Mouse (Mus musculus): ENCODE measurements at regions not wholly inside any gene's neighbourhood (a gene's known extent, or its start where the extent isn't known, plus 50 kb on each side); places are given as distances from the start of the nearest gene placed in this dataset.
"Not testable (repeated sequence)": the region's sequence is repeated elsewhere in the genome, so short reads cannot be mapped to it uniquely, and the experiment has no call there.

DNA sequence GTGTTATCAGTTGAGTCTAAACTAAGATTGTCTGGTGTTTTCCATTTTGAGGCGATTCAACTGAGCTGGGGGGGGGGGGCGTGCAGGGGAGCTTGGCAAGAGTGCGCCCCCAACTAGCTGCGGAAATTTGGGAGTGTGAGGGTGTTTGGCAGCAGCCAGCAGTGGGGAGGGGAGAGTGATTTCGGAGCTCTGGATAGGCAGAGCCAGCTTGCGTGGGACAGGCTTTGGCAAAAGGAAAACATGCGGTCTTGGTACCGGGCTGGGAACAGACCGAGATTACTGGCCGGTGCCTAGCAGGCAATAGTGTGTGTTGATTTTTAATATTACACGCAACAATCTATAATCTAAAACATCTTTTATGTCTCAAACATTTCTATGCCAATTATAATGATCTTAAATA, 199.4 kb upstream of the Cdk6 start:
- DNase-seq = not testable (repeated sequence)

DNA sequence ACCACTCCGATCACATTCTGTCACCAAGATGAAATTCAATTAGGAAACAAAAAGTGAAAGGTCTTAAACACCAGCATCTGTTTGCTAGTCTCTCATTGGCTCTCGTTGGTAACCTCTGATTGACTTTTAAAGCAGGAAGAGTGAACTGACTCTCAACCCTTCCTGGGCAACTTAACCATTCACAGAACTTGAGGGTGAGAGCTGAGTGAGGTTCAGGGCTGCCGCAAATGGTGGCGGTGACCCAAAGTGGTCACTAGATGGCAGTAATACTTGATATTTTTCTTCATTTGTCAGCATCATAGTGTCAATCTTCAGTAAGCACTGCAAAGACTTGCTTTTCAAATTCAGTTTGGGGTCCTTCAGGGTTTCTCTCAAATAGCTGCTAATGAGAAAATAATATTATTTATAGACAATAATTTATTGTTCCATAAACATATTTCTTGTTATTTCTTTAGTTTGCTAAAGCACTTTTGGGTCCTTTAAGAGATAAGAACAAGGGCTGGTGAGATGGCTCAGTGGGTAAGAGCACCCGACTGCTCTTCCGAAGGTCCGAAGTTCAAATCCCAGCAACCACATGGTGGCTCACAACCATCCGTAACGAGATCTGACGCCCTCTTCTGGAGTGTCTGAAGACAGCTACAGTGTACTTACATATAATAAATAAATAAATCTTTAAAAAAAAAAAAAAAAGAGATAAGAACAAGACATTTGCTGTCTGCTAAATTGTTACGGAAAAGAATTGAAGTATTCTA, 194.6 kb upstream of the Cdk6 start:
- peak; percentile 43 to 45 for DNase-seq

DNA sequence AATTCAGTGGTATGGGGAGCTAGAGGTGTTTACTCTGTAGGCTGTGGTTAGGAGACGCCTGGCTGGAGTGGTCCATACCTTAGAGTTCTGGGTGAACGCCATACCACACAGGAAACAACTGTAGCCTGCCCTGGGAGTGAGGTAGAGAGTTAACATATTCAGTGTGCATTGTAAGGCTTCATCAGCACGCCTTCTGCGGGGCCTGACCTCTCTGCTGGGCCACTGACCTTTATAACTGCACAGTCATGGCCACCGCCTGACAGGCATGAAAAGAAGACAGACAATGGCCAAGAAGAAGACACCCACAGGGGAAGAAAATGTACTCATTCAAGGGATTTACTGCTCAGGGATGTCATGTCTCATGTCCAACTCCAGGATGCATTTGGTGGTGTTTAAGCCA, 191.4 kb upstream of the Cdk6 start:
- DNase-seq = not testable (repeated sequence)

DNA sequence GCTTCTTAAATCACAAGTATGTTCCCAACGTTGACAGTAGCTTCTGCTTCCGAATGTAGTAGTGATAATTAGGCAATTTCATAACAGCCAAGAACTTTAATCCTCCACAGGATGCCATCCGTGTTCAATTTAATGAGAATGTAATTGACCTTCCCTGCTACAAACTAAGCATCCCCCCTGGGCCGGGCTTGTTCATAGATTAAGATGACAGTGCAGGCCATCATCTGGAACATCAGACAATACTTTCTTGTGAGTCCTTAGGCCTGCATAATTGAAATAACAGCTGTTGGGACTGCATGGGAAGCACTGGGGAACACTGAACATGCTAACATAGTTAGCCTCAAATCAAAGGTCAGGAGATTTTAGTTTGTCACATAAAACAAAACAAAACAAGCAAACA, 190.5 kb upstream of the Cdk6 start:
- not testable (repeated sequence) for DNase-seq

DNA sequence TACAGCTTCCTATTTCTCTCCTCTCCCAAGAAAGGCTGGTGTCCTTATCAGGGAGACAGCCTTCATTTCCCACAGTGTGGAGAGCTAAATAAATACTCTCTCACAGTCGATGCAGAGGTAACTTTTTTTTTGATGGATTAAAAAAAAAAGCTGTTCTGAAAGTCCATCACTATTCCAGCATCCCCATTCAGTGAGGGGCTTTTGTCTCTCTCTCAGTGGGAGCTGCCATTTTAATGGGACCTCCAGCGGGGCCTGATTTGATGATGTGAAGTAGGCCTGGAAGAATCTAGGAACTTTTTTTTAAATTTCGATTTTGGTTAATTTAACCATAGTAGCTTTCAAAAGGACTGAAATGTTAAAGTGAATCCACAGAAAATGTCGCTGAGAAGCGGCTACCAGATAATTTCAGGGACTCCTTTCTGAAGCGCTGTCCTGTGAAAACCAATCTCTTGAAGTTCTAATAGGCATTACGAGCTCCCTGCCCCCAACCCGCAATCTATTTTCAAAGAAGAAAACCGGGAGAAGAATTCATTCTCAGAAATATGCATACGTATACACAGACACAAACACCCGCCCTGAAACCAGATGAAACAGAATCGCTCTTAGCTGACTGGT, 189.6 kb upstream of the Cdk6 start:
- not testable (repeated sequence) for DNase-seq

DNA sequence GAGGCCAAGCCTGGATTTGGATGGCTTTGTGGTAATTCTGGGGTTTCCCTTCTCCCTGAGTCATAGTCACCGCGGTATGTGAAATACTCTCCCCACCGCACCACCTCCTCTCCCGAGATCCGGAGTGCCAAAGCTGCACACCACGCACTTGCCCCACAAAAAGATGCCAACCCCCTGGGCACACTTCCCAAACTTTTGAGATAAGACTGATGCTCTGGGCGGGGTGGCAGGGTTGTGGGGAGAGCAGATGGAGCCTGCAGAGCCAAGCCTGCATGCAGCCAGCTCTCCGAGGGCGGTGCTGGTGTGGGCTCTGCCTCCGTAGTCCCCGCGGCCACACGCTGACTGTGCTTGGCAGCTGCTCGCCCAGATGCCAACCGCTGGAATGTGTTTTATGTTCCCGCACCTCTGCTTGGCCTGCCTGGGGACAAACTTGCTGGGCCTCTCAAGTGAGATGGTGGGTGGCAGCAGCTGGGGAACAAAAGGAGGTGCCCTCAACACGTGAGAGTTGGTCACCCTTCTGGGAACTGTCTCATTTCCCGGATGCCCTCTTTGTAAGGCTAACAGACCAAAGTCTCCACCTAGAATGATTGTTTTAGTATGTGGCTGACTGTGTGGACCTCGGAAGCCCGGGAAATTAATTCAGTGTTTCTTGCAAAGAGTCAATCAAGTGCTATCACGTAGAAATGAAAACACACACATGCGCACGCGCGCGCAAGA, 189.0 kb upstream of the Cdk6 start:
- DNase-seq = peak; percentile 32 to 51

DNA sequence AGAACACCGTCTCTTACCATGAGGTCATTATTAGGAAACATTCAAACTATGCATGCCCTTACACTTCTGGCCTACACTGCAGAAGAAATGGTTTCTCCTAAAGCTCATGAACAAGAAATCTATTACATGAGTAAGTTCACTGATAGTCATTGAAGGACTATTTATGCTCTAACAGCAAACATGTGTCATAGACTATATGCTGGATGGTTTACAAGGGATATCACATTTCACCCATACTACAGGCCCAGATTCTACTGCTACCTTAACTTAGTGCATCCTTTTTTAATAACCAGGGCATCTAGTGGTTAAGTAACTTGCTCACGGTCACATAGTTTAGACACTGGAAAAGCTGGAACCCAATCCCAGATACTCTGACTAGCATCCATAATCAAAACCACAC, 175.8 kb upstream of the Cdk6 start:
- not testable (repeated sequence) for DNase-seq

DNA sequence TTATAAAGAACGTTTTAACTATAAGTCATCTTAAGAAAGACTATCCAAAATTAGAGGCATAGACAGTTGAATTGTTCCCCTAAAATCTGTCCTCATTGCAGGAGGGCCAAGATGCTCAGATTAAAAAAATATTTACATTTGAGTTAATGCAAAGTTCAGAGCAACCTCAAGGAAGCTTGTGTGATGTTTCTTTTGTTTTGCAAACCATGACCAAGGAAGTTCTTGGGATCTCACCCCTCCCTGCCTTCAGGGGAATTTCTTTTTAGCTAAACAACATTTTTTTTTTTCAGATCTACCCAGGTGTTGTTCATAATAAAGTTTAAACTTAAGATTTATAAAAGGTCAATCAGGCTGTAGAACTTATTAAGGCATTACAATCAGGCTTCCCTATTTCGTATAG, 174.8 kb upstream of the Cdk6 start:
- not testable (repeated sequence) for DNase-seq

DNA sequence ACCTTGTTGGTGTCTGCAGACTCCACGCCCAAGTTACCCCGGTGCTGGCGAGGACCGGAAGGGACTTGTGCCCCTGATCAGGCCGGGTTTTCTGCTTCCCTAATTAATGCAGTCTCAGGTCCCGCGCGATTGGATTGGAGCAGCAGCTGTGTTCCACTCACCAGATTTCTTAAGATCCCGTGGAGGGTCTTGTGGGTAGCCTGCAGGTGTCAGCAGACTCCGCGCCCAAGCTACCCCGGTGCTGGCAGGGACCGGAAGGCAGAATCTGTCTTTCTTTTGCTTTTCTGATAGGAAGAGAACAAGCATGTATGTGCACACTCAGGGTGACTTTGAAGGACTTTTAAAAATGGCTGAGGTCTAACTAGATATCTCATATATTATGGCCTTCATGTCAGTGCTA, 147.7 kb upstream of the Cdk6 start:
- DNase-seq = peak in 1 of 2 experiments; percentile 7

DNA sequence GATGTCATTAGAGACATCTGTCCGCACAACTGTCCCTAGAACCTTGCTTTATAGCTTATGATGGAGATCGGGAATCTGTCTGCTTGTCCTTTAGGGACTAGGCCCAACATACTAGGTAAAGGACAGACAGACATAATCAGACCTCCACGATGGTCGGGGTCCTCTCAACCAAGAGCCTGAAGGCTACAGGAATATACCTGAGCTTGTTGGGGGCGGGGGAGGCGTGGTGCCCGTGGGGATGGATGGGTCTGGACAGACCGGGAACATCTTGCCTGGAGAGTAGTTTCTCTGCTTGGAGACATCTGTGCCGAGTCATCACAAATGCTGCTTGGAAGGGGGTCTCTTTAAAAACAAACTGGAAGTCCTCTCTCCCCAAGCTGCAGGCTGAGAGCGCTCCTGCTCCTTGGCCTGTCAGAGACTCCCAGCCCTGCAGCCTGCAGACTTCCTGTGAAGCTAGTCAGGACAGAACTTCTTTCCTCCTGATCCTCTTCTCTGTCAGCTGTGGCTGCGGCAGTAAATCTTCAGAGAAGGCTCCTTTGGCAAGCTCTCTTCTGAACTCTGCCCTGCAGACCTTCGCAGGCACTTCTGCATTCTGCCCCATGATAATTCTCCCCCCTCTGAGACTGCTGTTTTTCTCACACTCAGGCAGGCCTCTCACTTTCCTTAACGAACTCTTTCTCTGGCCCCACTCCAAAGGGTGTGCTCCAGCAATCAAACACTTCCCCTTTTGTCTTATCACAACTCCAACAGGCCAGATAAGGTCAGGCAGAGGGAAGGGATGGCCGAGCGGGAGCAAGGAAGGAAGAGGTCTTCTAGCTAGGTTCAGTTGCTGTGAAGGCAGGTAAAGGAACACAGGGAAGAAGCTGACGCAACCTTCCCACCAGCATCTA, 143.1 kb upstream of the Cdk6 start:
- DNase-seq = peak; percentile 61 to 72

DNA sequence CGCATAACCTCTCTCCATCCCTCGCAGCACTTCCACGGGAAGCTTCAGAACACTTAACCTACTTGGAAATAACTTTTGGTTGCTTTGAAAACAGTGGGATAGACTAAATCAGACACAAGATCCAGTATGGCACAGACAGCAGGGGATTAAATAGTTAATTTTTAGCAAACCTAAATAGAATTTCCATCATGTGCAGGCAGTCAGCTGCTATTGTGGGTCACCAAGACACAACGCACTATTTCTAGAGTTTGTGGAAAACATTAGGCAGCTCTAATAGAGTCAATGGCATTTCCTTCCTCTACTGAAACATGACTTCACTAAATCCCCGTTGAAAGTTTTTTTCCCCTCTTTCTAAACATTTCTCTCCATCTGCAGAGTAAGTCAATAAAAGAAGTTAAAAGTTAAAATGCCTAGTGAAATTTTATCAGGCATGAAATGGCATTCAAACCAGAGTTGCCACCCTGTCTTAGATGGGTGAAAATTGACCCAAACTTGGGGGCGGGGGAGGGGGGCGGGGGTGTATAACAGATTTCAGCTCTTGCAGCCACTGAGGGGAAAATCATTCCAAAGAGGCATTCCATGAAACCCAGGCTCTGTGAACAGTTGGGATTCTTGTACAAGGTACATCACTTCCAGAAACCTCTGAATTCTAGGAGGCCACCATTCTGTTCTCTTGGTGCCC, 142.3 kb upstream of the Cdk6 start:
- DNase-seq = peak in 1 of 2 experiments; percentile 3

DNA sequence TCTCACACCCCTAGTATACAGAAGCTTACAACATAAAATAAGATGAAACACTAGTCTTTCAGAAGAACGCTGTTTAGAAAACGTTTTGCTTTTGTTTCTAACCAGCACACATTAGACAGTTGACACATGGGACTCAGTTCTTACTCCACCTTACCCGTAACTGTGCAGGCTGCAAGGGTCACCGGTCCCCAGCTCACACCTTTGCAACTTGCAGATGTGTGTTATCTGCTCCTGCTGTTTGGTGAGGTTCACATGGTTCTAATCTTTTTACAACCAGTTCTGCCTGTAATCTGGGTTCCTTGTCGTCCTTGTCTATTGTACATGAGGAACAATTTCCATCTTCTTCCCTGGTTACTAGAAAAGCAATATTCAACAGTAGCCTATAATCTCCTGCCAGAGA, 135.1 kb upstream of the Cdk6 start:
- not testable (repeated sequence) for DNase-seq

DNA sequence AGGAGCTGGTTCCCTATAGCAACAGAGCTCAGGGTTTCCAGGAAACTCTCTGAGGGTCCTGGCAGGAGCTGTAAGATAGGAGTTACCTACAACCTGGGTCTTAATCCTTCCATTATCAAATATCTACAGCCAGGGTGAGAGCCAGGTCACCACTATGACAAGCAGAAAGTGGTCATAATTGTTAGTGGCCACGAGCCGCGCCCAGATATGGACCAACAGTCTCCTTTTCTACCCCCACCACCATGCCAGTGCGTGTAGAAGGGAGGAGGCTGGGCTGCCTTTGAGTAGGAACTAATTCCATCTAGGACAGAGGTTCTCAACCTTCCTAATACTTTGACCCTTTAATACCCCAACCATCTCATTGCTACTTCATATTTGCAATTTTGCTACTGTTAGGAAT, 133.0 kb upstream of the Cdk6 start:
- DNase-seq = not testable (repeated sequence)

DNA sequence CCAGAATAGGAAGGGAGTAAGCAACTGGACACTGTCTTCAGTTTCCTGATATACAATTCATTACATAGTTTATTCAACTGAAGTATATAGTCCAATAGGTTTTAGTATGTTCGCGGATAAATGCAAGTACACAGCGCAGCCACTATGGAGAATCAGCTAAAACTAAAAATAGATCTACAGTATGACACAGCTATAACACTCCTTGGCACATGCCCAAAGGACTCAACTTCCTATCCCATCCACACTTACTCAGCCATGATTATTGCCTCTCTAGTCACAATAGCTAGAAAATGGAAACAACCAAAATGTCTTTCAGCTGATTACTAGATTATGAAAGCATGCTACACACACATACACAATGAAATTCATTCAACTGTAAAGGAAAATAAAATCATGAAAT, 130.0 kb upstream of the Cdk6 start:
- no peak for DNase-seq

DNA sequence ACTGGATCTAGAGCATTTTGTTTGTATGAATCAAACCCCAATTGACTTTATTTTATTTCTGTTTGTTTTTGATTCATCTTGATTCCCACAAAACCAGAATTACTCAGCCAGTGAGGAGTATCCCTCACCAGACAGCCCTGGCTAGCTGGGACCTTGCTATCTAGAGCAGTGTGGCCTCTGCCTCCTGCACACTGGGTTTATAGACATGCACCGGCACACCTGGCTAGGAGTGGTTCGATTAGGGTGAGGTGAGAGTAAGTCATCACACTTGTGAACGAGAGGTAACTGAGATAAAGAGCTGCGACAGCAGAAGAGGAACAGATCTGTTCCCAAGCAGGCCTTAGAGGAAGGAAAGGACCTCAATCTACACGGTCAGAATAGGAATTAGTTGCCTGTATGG, 125.2 kb upstream of the Cdk6 start:
- DNase-seq = no peak

DNA sequence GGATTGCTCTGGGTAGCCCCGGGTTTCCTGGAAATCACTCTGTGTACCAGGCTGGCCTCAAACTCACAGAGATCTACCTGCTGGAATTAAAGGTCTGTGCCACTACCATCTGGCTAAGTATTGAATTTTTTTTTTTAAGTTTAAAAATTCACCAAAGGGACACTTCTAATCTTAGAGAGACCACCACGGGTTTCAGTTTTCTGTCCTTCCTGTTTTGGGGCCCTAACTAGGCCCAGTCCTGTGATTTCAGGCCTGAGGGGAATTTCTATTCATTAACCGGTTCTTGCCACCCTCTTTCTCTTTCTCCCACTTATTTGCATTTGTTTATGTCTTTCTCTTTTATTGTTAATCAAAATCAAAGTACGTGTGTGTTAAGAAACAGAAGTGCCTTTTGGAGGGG, 122.1 kb upstream of the Cdk6 start:
- DNase-seq = no peak

DNA sequence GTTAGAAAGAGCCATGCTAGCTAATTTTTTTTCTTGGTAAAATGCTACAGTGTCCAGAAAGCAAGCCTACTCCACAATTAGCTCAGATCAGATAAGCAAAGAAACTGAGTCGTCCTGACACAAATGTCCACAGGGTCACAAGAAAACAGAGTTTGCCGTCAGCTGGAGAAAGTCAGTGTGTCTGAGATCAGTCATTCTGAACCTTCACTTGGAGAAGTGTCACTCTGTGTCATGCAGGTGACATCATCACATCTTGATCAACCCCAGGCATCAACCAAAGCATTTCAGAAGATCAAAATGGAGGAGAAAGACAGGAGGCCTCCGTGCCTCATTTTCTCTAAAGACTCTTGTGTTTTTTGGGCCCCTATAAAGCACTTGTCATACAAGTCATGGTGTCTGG, 121.5 kb upstream of the Cdk6 start:
- no peak for DNase-seq

DNA sequence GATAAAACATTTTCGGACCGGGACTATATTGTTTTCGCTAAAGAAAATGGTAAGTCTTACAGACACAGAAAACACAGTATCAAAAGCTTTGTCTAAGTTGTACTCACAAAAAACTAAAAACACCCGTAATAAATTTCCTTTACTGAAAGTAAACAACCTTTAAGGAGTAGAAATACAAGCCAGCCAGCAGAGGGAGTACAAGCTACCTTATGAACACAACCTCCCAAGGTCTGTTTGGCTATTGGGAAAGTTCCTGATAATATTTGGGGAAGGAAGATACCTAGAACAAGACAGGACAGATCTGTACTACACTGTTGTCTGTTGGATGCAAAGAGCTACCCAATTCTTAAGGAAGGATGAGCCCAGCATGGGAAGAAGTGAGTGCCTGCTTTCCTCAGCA, 117.5 kb upstream of the Cdk6 start:
- peak in 1 of 2 experiments; percentile 6 for DNase-seq

DNA sequence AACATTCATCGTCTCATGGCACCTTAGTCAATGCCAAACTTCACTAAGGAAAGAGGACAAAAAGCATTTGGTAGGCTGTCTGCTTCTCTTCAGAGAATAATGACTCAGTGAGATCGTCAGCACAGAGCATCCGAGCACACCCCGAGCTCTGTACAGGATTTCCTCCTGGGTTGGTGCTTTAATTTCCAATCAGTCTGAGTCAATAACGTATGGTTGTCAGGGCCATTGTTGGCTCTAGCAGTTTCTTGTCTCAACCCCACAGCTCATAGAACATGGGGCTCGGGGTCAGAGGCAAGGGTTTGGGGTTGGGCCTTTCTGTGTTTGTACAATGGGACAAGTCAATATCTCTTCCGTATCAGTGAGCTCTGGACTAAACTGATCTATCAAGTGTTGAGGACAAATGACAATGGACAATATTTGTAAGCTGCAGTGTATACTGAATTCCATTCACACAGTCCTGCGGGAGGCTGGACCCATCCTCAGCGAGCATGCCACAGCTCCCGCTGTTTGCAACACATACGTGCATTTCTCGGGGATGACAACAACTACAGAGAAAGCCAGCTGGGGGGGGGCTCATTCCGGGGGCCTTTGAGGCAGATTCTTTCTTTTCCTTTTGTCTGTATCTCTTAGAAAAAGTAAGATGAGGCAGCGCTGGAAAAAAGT, 116.8 kb upstream of the Cdk6 start:
- DNase-seq = not testable (repeated sequence)

DNA sequence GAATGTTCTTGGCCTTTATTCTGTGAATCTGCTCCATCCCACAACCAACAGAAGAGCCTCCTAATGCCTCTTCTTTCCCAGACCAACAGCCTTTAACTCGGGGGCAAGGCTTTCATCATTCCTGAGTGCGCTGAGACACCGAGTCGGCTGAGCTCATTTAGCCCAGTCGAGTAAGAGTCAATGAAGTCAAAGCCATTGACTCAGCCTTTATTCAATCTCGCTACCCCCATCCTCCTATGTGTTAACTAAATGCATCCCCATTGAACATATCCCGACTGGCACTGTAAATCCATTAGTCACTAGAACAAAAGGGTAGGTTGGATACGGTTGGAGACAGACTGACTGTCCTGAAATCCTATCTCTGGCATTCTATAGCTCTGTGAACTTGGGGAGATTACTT, 115.9 kb upstream of the Cdk6 start:
- DNase-seq = not testable (repeated sequence)

DNA sequence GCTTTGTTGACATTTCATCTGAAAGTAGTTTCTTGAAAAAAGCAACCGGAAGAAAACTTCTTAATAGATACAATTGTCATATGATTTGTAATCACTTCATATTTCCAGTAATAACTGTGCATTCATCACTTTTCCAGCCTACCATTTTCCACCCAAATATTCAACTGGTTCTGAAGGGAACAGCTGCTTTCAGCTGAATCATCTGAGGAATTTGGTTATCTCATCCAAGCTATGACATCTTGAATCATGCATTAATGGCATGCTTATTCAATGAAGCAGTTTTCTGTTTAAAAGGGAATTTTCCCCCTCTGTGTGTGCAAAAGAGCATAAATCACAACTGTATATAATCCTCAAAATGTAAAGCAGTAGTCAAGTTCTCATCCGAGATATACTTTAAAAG, 97.2 kb upstream of the Cdk6 start:
- not testable (repeated sequence) for DNase-seq

DNA sequence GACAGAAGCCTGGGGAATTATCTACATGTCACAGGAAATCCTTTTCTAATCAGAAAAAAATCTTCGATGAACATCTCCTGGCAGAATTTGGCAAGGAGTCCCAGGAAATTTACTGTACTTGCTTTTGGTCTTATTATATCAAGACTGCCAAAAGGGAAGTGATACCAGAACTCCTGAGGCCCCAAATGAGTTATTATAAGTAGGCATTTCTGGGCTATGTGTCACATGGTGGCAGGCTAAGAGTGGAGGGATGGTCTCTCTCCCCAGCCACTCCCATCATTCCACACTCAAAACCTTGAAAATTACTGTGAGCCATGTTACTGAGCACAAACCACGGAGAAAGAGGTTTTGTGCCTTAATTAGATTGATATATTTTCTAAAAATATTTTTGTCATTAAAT, 94.0 kb upstream of the Cdk6 start:
- DNase-seq = no peak

All from kidney, postnatal 4 days (tissue).